Mouse (Mus musculus) E14TG2a.4 (cell line): ENCODE results near the gene Syt16.

Experiments used
- H3K27me3 ChIP-seq: 2 replicates; pipeline ENCODE4 v1.6.1; 2014; ENCODE audit warnings: low read length, control low read depth; ENCODE audit not compliant: insufficient read depth
- H3K36me3 ChIP-seq: 2 replicates; pipeline ENCODE4 v1.6.1; 2014; ENCODE audit warnings: low read length, control low read depth; ENCODE audit not compliant: insufficient read depth
- H3K4me1 ChIP-seq: replicated peaks from 2 replicates; pipeline ENCODE4 v1.6.1; 2014; ENCODE audit warnings: low read depth, low read length, control low read depth
- H3K4me3 ChIP-seq: replicated peaks from 2 replicates; pipeline ENCODE4 v1.5.1; 2014; ENCODE audit warnings: mild to moderate bottlenecking, low read length
- H3K9me3 ChIP-seq: 2 replicates; pipeline ENCODE4 v1.6.1; 2014; ENCODE audit warnings: low read length, control low read depth
- CTCF ChIP-seq: conservative IDR thresholded peaks from 2 replicates; pipeline ENCODE4 v1.5.1; 2014; ENCODE audit warnings: low read length
- NANOG ChIP-seq: IDR thresholded peaks from 2 replicates; pipeline ENCODE4 v1.6.1; 2014; ENCODE audit warnings: borderline replicate concordance, low read length, mixed read lengths
- POU5F1 ChIP-seq: IDR thresholded peaks from 2 replicates; pipeline ENCODE4 v1.6.1; 2014; ENCODE audit warnings: low read length, borderline replicate concordance

Syt16 gene

DNA sequence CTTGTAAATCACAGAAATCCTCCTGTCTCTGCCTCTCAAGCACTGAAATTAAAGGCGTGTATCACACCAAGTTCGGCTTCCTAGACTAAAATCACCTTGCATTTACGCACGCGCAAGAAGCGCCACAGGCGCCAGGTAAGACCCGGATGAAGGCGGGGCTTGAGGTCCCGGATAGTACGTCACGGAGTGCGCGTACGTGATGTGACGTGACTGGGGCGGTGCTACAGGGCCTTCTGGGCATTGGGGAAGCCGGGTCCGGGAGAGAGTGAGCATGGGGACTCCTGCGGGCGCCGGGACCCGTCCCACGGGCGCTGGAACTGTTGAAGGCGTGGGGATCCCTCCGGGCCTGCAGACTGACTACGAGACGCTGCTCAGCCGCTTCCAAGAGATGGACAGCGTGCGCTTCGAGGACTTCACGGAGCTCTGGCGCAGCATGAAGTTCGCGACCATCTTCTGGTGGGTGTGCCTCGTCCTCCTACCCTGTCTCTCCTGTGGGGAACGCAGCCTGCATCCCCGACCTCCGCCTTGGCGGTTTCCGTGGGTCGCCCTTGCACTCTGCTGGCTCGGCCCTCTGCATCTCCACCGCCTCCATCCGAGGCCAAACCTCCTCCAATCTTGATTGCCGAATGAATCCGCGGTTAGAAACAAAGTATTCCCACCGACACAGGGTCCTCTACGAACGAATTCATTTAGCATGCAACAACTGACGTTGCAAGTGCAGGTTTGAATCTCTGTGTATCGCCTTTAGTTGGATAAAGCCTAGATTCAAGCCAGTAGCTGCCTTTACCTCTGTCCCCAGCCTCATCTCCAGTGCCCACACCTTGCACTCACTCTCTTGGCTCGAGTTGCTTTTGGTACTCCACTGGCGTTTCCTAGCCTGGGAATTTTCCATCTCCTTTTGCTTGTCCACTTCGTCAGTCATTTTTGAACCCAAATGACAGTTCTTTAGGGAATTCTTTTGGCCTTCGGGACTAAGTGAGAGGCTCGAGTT, 32.9 kb upstream of the Syt16 start, which contains the start of gene Snapc1:
Gene Snapc1 (plus strand): TSS at position 191 of the 991 bp plus-strand sequence.
- Histone ChIP-seq H3K4me3 (peak within 1 kb of the TSS; percentile 95), H3K4me1 (peaks cover 17% of the 10 kb centered on the region), H3K36me3 (peaks cover 25% of the 10 kb centered on the region), H3K27me3 (no peaks in the 10 kb centered on the region), H3K9me3 (no peaks in the 10 kb centered on the region)
- TF ChIP-seq NANOG (no peak), POU5F1 (no peak), CTCF (no peak)

DNA sequence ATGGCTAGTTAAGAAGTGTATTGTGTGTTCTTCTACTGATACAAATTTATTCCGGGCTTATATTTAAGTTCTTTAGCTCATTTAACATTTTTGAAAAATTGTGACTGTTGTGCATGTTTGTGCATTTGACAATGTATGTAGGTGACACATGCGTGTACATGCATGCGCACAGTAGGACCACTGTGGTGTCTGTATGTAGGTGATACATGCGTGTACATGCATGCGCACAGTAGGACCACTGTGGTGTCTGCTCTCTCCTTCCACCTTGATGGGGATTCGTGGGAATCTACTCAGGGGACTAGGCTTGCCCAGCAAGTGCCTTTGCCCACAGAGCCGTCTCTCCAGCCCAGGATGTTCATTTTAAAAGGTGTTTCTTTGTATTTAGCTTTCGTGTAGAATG, 28.3 kb upstream of the Syt16 start:
- H3K4me3 ChIP-seq, result no peak overlapping the region
- H3K27me3 ChIP-seq, result no peaks in the 10 kb centered on the region
- peaks cover 14% of the 10 kb centered on the region for H3K4me1 ChIP-seq
- peaks cover 69% of the 10 kb centered on the region for H3K36me3 ChIP-seq
- peaks cover 4% of the 10 kb centered on the region for H3K9me3 ChIP-seq
- TF ChIP-seq CTCF (no peak), POU5F1 (no peak), NANOG (no peak)

DNA sequence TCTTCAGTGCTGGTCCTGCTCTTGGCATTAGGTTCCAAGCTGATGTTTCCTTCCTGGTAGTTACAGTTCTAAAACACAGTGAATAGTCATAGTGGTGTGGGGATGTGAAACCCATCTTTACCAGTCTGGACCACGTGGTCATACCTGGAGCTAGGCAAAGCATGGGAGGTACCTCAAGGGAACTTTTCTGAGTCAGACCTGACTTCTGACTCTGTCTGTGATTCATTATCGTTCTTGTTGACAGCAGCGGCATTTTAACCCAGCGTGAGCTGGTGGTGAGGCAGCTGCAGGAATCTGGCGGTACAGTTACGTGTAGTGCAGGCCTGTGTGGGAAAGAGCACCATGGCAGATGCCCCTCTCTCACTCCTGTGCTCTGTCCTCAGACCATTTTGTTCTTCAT, 22.9 kb upstream of the Syt16 start:
- Histone ChIP-seq H3K36me3 (peaks cover 97% of the 10 kb centered on the region), H3K4me1 (no peaks in the 10 kb centered on the region), H3K4me3 (no peak overlapping the region), H3K27me3 (no peaks in the 10 kb centered on the region), H3K9me3 (peaks cover 4% of the 10 kb centered on the region)
- TF ChIP-seq CTCF (no peak), NANOG (no peak), POU5F1 (no peak)

DNA sequence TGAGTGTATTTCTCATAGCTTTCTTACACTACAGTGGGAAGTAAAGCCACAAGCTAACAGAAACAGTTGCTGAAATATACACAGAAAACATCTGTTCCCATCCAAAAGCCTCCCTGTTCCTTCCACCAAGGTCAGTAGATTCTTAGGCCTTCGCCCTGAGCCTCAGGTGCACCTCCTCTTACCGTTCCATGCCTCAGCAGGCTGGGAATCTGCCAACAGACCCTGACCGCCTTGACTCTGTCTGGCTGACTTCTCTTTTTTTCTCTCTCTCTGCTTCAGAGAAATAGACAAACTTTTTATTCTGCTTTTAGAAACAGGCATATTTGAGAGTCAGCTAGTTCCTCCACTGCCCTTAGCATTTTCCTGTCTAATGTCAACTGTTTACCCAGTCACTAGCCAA, 19.3 kb upstream of the Syt16 start:
- Histone ChIP-seq H3K27me3 (no peaks in the 10 kb centered on the region), H3K4me1 (peaks cover 11% of the 10 kb centered on the region), H3K9me3 (no peaks in the 10 kb centered on the region), H3K4me3 (no peak overlapping the region), H3K36me3 (peaks cover 91% of the 10 kb centered on the region)
- no peak for TF ChIP-seq NANOG
- TF ChIP-seq CTCF, result no peak
- no peak for TF ChIP-seq POU5F1

DNA sequence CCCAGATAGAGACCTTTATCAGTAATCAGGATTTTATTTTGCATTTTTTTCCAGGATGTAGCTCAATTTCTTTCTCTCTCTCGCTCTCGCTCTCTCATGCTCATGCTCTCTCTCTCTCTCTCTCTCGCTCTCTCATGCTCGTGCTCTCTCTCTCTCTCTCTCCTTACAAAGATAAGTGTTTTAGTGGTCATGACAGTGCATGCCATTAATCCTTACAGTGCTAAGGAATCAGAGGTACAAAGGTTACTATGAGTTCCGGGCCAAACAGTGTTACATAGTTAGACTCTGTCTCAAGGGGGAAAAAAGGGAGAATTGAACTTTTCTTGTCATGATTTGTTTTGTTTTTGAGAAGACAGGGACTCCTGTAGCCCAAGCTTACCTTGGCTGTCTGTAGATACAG, 17.8 kb upstream of the Syt16 start:
- Histone ChIP-seq H3K4me1 (peaks cover 11% of the 10 kb centered on the region), H3K27me3 (no peaks in the 10 kb centered on the region), H3K36me3 (peaks cover 91% of the 10 kb centered on the region), H3K9me3 (no peaks in the 10 kb centered on the region), H3K4me3 (no peak overlapping the region)
- no peak for TF ChIP-seq NANOG
- no peak for TF ChIP-seq CTCF
- TF ChIP-seq POU5F1, result no peak

DNA sequence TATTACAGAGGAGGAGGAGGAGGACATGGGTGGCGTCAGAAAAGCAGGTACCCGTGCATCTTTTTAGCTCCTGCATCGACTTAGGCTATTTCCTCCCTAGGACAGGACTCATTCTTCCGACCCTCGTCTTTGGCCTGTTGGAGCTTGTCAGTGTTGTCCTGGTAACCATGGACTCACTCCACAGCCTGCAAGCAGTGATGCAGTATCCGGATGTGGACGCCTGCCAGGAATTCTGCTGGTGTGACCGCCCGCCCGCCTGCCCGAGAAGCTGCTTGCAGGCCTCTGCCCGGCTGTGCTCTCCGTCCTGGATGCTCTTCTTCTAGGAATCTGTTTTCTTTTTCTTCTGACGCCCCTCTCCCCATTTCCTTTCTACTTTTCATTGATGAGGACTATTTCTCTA, 14.9 kb upstream of the Syt16 start:
- TF ChIP-seq CTCF, result no peak
- no peak for TF ChIP-seq POU5F1
- TF ChIP-seq NANOG, result no peak
- H3K9me3 ChIP-seq, result no peaks in the 10 kb centered on the region
- peaks cover 80% of the 10 kb centered on the region for H3K36me3 ChIP-seq
- H3K4me1 ChIP-seq, result peaks cover 11% of the 10 kb centered on the region
- H3K4me3 ChIP-seq, result no peak overlapping the region
- H3K27me3 ChIP-seq, result no peaks in the 10 kb centered on the region

DNA sequence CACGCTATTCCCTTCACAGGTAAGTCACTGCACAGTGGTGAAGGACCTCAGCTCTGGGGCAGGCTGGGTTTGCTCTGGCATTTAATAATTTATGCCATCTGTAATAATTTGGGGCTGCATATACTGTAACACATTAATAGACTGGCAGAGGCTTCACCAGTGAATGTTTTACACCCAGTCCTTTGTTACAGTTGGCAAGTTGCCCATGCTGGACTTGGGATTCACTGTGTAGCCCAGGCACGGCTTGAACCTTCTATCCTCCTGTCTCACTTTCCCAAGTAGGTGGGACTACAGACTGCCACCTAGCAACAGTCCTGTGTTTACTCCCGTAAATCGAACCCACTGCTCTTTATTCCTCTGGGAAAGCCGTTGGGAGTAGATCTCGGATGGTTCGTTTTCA, 11.2 kb upstream of the Syt16 start:
- no peak overlapping the region for H3K4me3 ChIP-seq
- no peaks in the 10 kb centered on the region for H3K9me3 ChIP-seq
- TF ChIP-seq POU5F1, result no peak
- TF ChIP-seq NANOG, result no peak
- TF ChIP-seq CTCF, result no peak
- no peaks in the 10 kb centered on the region for H3K27me3 ChIP-seq
- H3K36me3 ChIP-seq, result peaks cover 46% of the 10 kb centered on the region
- peaks cover 2% of the 10 kb centered on the region for H3K4me1 ChIP-seq

DNA sequence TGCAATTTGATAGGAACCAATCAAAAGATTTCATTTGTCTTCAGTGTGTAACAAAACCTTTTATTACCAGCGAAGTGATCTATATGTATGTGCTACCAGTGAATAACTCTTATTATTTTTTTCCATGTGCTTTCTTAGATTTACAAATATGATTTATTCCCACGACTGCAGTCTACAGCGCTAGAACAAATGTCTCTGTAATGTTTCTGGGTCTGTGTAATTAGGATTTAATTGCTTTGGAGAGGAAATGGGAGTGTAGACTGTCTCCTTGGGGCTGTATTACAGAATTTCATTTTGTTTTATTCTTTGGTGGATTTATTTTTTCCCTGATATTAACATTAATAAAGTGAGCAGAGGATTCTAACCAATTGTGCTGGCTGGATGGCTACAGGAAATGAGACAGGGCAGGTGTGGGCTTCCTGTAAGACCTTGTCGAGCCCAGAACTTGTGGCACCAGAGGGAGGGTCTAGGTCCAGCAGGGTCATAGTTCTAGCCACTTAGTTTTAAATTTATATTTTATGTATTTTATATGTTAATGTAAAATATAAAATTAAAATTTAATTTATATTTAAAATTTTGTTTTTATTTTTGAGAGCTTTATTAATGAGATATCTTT, 9.0 kb upstream of the Syt16 start:
- H3K27me3 ChIP-seq, result 0 out of 2 replicates have a peak, but pooled peaks cover 3% of the 10 kb centered on the region
- no peaks in the 10 kb centered on the region for H3K4me1 ChIP-seq
- no peaks in the 10 kb centered on the region for H3K9me3 ChIP-seq
- H3K36me3 ChIP-seq, result peaks cover 28% of the 10 kb centered on the region
- TF ChIP-seq NANOG, result no peak
- no peak for TF ChIP-seq POU5F1
- no peak for TF ChIP-seq CTCF
- H3K4me3 ChIP-seq, result no peak overlapping the region

DNA sequence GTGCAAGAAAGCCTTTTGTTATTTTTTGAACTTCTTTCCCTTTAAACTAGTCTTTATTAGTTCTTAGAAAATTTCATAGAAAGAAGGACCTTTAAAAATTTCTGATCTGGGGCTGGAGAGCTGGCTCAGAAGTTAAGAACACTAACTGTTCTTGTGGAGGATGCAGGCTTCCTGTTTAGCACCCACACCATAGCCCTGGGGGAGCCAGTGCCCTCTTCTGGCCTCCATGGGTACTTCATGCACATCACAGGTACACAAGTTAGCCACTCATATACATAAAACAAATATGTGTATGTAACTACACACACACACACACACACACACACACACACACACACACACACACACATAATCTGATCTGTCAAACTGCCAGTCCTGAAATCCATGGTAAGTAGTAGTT, 7.9 kb upstream of the Syt16 start:
- TF ChIP-seq POU5F1, result no peak
- peak; percentile 50 for TF ChIP-seq CTCF
- no peak for TF ChIP-seq NANOG
- H3K4me1 ChIP-seq, result no peaks in the 10 kb centered on the region
- H3K4me3 ChIP-seq, result no peak overlapping the region
- H3K9me3 ChIP-seq, result no peaks in the 10 kb centered on the region
- peaks cover 7% of the 10 kb centered on the region; the same call in 1 of the 2 replicates for H3K27me3 ChIP-seq
- H3K36me3 ChIP-seq, result peaks cover 17% of the 10 kb centered on the region
